Mouse (Mus musculus) ovary, postnatal 14 days (tissue): ENCODE measurements around the gene Ttyh1.

ENCODE experiments used
- DNase-seq: peaks from one replicate; pipeline ENCODE4 v3.0.0; 2022; ENCODE audit warnings: low spot score

Gene Ttyh1

GRCm38 (mm10) chr7:4170193-4170938, 51.2 kb downstream of the Ttyh1 start:
- no peak for DNase-seq

DNA sequence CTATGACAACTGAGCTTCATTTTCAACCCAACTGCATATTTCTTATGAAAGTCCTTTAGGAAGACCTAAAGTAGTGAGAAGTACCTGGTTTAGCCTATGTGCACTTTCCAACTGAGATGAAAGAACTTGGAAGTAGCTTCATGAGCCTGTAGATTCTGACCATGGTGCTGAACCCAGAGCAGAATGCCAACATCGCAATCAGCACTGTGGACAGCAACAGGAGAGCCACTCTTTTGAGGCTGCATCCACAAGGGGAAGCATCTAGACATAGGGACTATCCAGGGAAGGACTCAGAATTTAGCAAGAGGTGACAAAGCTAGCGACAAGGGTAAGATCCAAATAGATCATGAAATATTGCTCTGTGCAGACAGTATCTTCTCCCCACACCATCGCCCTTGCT, 59.2 kb downstream of the Ttyh1 start:
- DNase-seq = peak; percentile 62
